8 mouse cellular contexts compared by ENCODE assay signal in genomic region chr16:29451706-29452105, GRCm38 (mm10).
DNase-seq lines count a peak whose midpoint lies in the region; ATAC-seq and TF ChIP-seq lines count a peak whose summit lies in the region.

No protein-coding gene starts in this region.

- H3K27me3 ChIP-seq in heart, embryonic 11.5 days (ENCODE audit: control insufficient read depth, insufficient read depth, low read length), result no peaks in the 10 kb centered on the region
- no peaks in the 10 kb centered on the region for H3K27me3 ChIP-seq in MEL (ENCODE audit: control insufficient read depth in 1 of 2, insufficient read depth in 2 of 2, low read length in 2 of 2)
- H3K27me3 ChIP-seq in hindbrain, embryonic 13.5 days, result no peaks in the 10 kb centered on the region
- no peaks in the 10 kb centered on the region for H3K27me3 ChIP-seq in midbrain, postnatal 0 days (ENCODE audit: insufficient read depth, low read length)

- DNase-seq in heart, postnatal 14 days, result peak; percentile 5 to 36
- peak; percentile 4 for DNase-seq in MEL (ENCODE audit: low read depth, low spot score)
- peak; percentile 26 to 51 for DNase-seq in cerebellum, postnatal 14 days
- DNase-seq in left cerebral cortex, postnatal 36 days (ENCODE audit: low spot score in 2 of 2), result peak; percentile 28 to 54
- DNase-seq in midbrain, postnatal 0 days (ENCODE audit: low spot score), result peak; percentile 69
- no peak for DNase-seq in natural killer cell, adult 2 months (ENCODE audit: low spot score in 2 of 2)

- TF ChIP-seq RAD21 in MEL (IDR thresholded peaks at IDR 0.05; ENCODE audit: low read depth, low read length), result no peak

- ATAC-seq in heart, embryonic 11.5 days (replicated peaks; ENCODE audit: insufficient number of reproducible peaks, low FRiP score, low TSS enrichment), result no peak
- ATAC-seq in hindbrain, embryonic 13.5 days (ENCODE audit: low FRiP score), result 0 out of 2 replicates have a peak, but pooled peaks have one; percentile 39
- no peak for ATAC-seq in midbrain, postnatal 0 days (ENCODE audit: low FRiP score)

- no peak overlapping the region for H3K9ac ChIP-seq in heart, embryonic 11.5 days (ENCODE audit: low read depth, low read length)
- H3K9ac ChIP-seq in MEL (ENCODE audit: control insufficient read depth, low read depth, low read length, poor library complexity, severe bottlenecking), result no peak overlapping the region
- H3K9ac ChIP-seq in hindbrain, embryonic 13.5 days, result no peak overlapping the region
- H3K9ac ChIP-seq in midbrain, postnatal 0 days (replicated peaks; ENCODE audit: low read length, poor library complexity, severe bottlenecking), result no peak overlapping the region

- H3K9me3 ChIP-seq in heart, embryonic 11.5 days (replicated peaks; ENCODE audit: control insufficient read depth, low read length), result no peaks in the 10 kb centered on the region
- no peaks in the 10 kb centered on the region for H3K9me3 ChIP-seq in MEL (replicated peaks; ENCODE audit: insufficient read depth, low read length)
- no peaks in the 10 kb centered on the region for H3K9me3 ChIP-seq in hindbrain, embryonic 13.5 days
- no peaks in the 10 kb centered on the region for H3K9me3 ChIP-seq in midbrain, postnatal 0 days (ENCODE audit: low read length)

- no peaks in the 10 kb centered on the region for H3K36me3 ChIP-seq in heart, embryonic 11.5 days (ENCODE audit: control insufficient read depth, insufficient read depth, low read length)
- no peaks in the 10 kb centered on the region for H3K36me3 ChIP-seq in MEL (ENCODE audit: control insufficient read depth in 1 of 2, insufficient read depth in 2 of 2, low read length in 2 of 2)
- no peaks in the 10 kb centered on the region for H3K36me3 ChIP-seq in hindbrain, embryonic 13.5 days
- no peaks in the 10 kb centered on the region for H3K36me3 ChIP-seq in midbrain, postnatal 0 days (ENCODE audit: insufficient read depth, low read length)

- no peak for TF ChIP-seq POLR2A in MEL (IDR thresholded peaks at IDR 0.05; ENCODE audit: control insufficient read depth in 1 of 2, insufficient read depth in 1 of 2, low read depth in 1 of 2, low read length in 2 of 2, poor library complexity in 1 of 2)

- no peaks in the 10 kb centered on the region for H3K4me1 ChIP-seq in heart, embryonic 11.5 days (ENCODE audit: control insufficient read depth, insufficient read depth, low read length)
- H3K4me1 ChIP-seq in MEL (ENCODE audit: control insufficient read depth in 1 of 2, insufficient read depth in 2 of 2, low read length in 2 of 2), result no peaks in the 10 kb centered on the region
- no peaks in the 10 kb centered on the region for H3K4me1 ChIP-seq in hindbrain, embryonic 13.5 days (replicated peaks)
- no peaks in the 10 kb centered on the region for H3K4me1 ChIP-seq in midbrain, postnatal 0 days (ENCODE audit: insufficient read depth, low read length)

- intact Hi-C loops in heart, postnatal 14 days (cut with DNase I), result loop anchor here (10.0 kb wide), 1 partner anchor 113 kb away; no protein-coding TSS in a partner anchor
- intact Hi-C loops in left cerebral cortex, postnatal 36 days (cut with DNase I), result loop anchor here (10.0 kb wide), 1 partner anchor 617 kb away; no protein-coding TSS in a partner anchor

- no peak overlapping the region for H3K4me3 ChIP-seq in heart, embryonic 11.5 days (ENCODE audit: low read depth, low read length)
- H3K4me3 ChIP-seq in MEL (ENCODE audit: control insufficient read depth in 1 of 2, insufficient read depth in 1 of 2, low read depth in 2 of 2, low read length in 2 of 2), result no peak overlapping the region
- no peak overlapping the region for H3K4me3 ChIP-seq in hindbrain, embryonic 13.5 days
- H3K4me3 ChIP-seq in midbrain, postnatal 0 days (ENCODE audit: low read depth, low read length), result no peak overlapping the region

- H3K79me2 ChIP-seq in MEL (ENCODE audit: control insufficient read depth, insufficient read depth, low read length, poor library complexity), result no peaks in the 10 kb centered on the region

- H3K27ac ChIP-seq in heart, embryonic 11.5 days (ENCODE audit: low read depth, low read length), result no peak overlapping the region
- no peak overlapping the region for H3K27ac ChIP-seq in MEL (ENCODE audit: control insufficient read depth, low read depth, low read length)
- H3K27ac ChIP-seq in hindbrain, embryonic 13.5 days, result no peak overlapping the region
- no peak overlapping the region for H3K27ac ChIP-seq in midbrain, postnatal 0 days (ENCODE audit: low read depth, low read length)

- TF ChIP-seq CTCF in MEL (IDR thresholded peaks at IDR 0.05 in 2 of 3, conservative IDR thresholded peaks at IDR 0.05 in 1 of 3; ENCODE audit: control insufficient read depth in 1 of 3, insufficient read depth in 1 of 3, low read depth in 2 of 3, low read length in 3 of 3, poor library complexity in 1 of 3, severe bottlenecking in 1 of 3), result peak in 2 of 3 experiments; percentile 6 to 10; a peak in 1 of 6 replicates
- peak; percentile 77 for TF ChIP-seq CTCF in midbrain, postnatal 0 days (IDR thresholded peaks at IDR 0.05)

- no peak for TF ChIP-seq EP300 in MEL (IDR thresholded peaks at IDR 0.05; ENCODE audit: low read depth in 1 of 2, low read length in 2 of 2)

- H3K4me2 ChIP-seq in heart, embryonic 11.5 days, result no peak overlapping the region
- H3K4me2 ChIP-seq in hindbrain, embryonic 13.5 days, result no peak overlapping the region
- no peak overlapping the region for H3K4me2 ChIP-seq in midbrain, postnatal 0 days (ENCODE audit: low read depth, low read length, poor library complexity, severe bottlenecking)

- 58% methylated on average over 3 of the region's 3 CpGs for WGBS in heart, embryonic 11.5 days (ENCODE audit: insufficient replicate concordance)
- WGBS in hindbrain, embryonic 13.5 days, result 72% methylated on average over 3 of the region's 3 CpGs
- 57% methylated on average over 3 of the region's 3 CpGs for WGBS in midbrain, postnatal 0 days

TF ChIP-seq in MEL, 35 proteins besides CTCF, POLR2A, EP300 and RAD21:
- TF ChIP-seq SMC3 (IDR thresholded peaks at IDR 0.05; ENCODE audit: low read depth, low read length), result 0 out of 2 replicates have a peak, but pooled peaks have one; percentile 9
- no peak for TF ChIP-seq JUND (IDR thresholded peaks at IDR 0.05; ENCODE audit: low read depth, low read length)

Comparison
In these comparisons a context has a peak if more than half of its experiments do, and no peak if none do; other contexts are left out.
1. DNase-seq: peak in heart, postnatal 14 days (2 of 2), MEL (single experiment), cerebellum, postnatal 14 days (2 of 2), left cerebral cortex, postnatal 36 days (2 of 2) and midbrain, postnatal 0 days (single experiment); none in natural killer cell, adult 2 months (0 of 2).